Mouse (Mus musculus): ENCODE measurements around the gene Gm17018. TPM values are rescaled to one million over a fixed set of nuclear protein-coding genes. Genes with fewer than 3 reads are reported as not detected.
A peak's percentile ranks its signal among the peaks of the same experiment; 100 is the strongest.

Gene Gm17018
- polyA plus RNA-seq, 1 experiment from 2014 or later = 54.5 TPM

GRCm38 (mm10) chr19:45554136-45554535, 6.3 kb upstream of the Gm17018 start:
- Histone ChIP-seq H3K9me3 (no peaks in the 10 kb centered on the region), H3K4me2 (replicated peaks) (no peak overlapping the region), H3K4me3 (no peak overlapping the region), H3K9ac (no peak overlapping the region), H3K27me3 (replicated peaks) (peaks cover 14% of the 10 kb centered on the region; the same call in 1 of the 2 replicates), H3K36me3 (peaks cover 37% of the 10 kb centered on the region), H3K4me1 (peaks cover 10% of the 10 kb centered on the region), H3K27ac (no peak overlapping the region)
- 92% methylated on average over 11 of the region's 11 CpGs for WGBS
- no peak for ATAC-seq (ENCODE audit: low FRiP score, low read depth)

- no peak overlapping the region for H3K4me3 ChIP-seq
- no peak overlapping the region; the same call in 1 of the 2 replicates for H3K4me2 ChIP-seq (replicated peaks)
- no peaks in the 10 kb centered on the region for H3K27me3 ChIP-seq (replicated peaks)
- no peak overlapping the region for H3K9ac ChIP-seq
- ATAC-seq (ENCODE audit: low FRiP score, low read depth) = no peak
- WGBS = 53% methylated on average over 15 of the region's 15 CpGs
- H3K4me1 ChIP-seq = peaks cover 26% of the 10 kb centered on the region
- H3K27ac ChIP-seq = no peak overlapping the region
- H3K9me3 ChIP-seq = no peaks in the 10 kb centered on the region
- H3K36me3 ChIP-seq = no peaks in the 10 kb centered on the region
Measured at GRCm38 (mm10) chr19:45565925-45566715, 5.7 kb downstream of the Gm17018 start.

GRCm38 (mm10) chr19:45567367-45567766, 7.0 kb downstream of the Gm17018 start:
- H3K4me1 ChIP-seq = peaks cover 26% of the 10 kb centered on the region
- ATAC-seq (ENCODE audit: low FRiP score, low read depth) = no peak
- H3K9me3 ChIP-seq = no peaks in the 10 kb centered on the region
- H3K4me3 ChIP-seq = no peak overlapping the region
- H3K36me3 ChIP-seq = peaks cover 9% of the 10 kb centered on the region
- no peak overlapping the region for H3K9ac ChIP-seq
- no peak overlapping the region for H3K4me2 ChIP-seq (replicated peaks)
- WGBS = 35% methylated on average over 14 of the region's 14 CpGs
- no peaks in the 10 kb centered on the region for H3K27me3 ChIP-seq (replicated peaks)
- no peak overlapping the region for H3K27ac ChIP-seq

GRCm38 (mm10) chr19:45573033-45573432, 12.6 kb downstream of the Gm17018 start:
- Histone ChIP-seq H3K4me2 (replicated peaks) (no peak overlapping the region), H3K4me3 (no peak overlapping the region), H3K9me3 (no peaks in the 10 kb centered on the region), H3K27me3 (replicated peaks) (no peaks in the 10 kb centered on the region; the same call in 1 of the 2 replicates), H3K27ac (no peak overlapping the region), H3K9ac (no peak overlapping the region), H3K36me3 (peaks cover 30% of the 10 kb centered on the region), H3K4me1 (peaks cover 19% of the 10 kb centered on the region; the same call in 1 of the 2 replicates)
- WGBS = 86% methylated on average over 6 of the region's 6 CpGs
- ATAC-seq (ENCODE audit: low FRiP score, low read depth) = no peak

GRCm38 (mm10) chr19:45573861-45574267, 13.4 kb downstream of the Gm17018 start:
- H3K36me3 ChIP-seq = peaks cover 37% of the 10 kb centered on the region
- ATAC-seq (ENCODE audit: low FRiP score, low read depth) = 0 out of 2 replicates have a peak, but pooled peaks have one; percentile 44
- peaks cover 19% of the 10 kb centered on the region; the same call in 1 of the 2 replicates for H3K4me1 ChIP-seq
- H3K27me3 ChIP-seq (replicated peaks) = no peaks in the 10 kb centered on the region; the same call in 1 of the 2 replicates
- no peak overlapping the region for H3K27ac ChIP-seq
- H3K9ac ChIP-seq = no peak overlapping the region
- 30% methylated on average over 6 of the region's 6 CpGs for WGBS
- H3K4me3 ChIP-seq = no peak overlapping the region
- no peak overlapping the region for H3K4me2 ChIP-seq (replicated peaks)
- H3K9me3 ChIP-seq = no peaks in the 10 kb centered on the region

- H3K4me3 ChIP-seq = no peak overlapping the region
- H3K9me3 ChIP-seq = no peaks in the 10 kb centered on the region
- H3K27me3 ChIP-seq (replicated peaks) = no peaks in the 10 kb centered on the region; the same call in 1 of the 2 replicates
- no peak overlapping the region for H3K4me2 ChIP-seq (replicated peaks)
- WGBS = 88% methylated on average over 7 of the region's 7 CpGs
- ATAC-seq (ENCODE audit: low FRiP score, low read depth) = no peak
- H3K4me1 ChIP-seq = peaks cover 19% of the 10 kb centered on the region; the same call in 1 of the 2 replicates
- H3K36me3 ChIP-seq = peaks cover 42% of the 10 kb centered on the region
- H3K27ac ChIP-seq = no peak overlapping the region
- H3K9ac ChIP-seq = no peak overlapping the region
Measured at GRCm38 (mm10) chr19:45574339-45574898, 14.0 kb downstream of the Gm17018 start.

- Histone ChIP-seq H3K4me3 (no peak overlapping the region), H3K9me3 (no peaks in the 10 kb centered on the region), H3K27me3 (replicated peaks) (no peaks in the 10 kb centered on the region; the same call in 1 of the 2 replicates), H3K36me3 (peaks cover 42% of the 10 kb centered on the region), H3K27ac (no peak overlapping the region), H3K9ac (no peak overlapping the region), H3K4me2 (replicated peaks) (no peak overlapping the region), H3K4me1 (peaks cover 19% of the 10 kb centered on the region)
- 60% methylated on average over 19 of the region's 19 CpGs for WGBS
- ATAC-seq (ENCODE audit: low FRiP score, low read depth) = no peak
Measured at GRCm38 (mm10) chr19:45574941-45575631, 14.7 kb downstream of the Gm17018 start.

- no peaks in the 10 kb centered on the region for H3K9me3 ChIP-seq
- peaks cover 45% of the 10 kb centered on the region for H3K36me3 ChIP-seq
- H3K4me1 ChIP-seq = peaks cover 22% of the 10 kb centered on the region
- H3K9ac ChIP-seq = no peak overlapping the region
- H3K27me3 ChIP-seq (replicated peaks) = no peaks in the 10 kb centered on the region; the same call in 1 of the 2 replicates
- ATAC-seq (ENCODE audit: low FRiP score, low read depth) = no peak
- 20% methylated on average over 8 of the region's 8 CpGs for WGBS
- no peak overlapping the region for H3K4me3 ChIP-seq
- H3K27ac ChIP-seq = no peak overlapping the region
- H3K4me2 ChIP-seq (replicated peaks) = no peak overlapping the region
Measured at GRCm38 (mm10) chr19:45575632-45576001, 15.2 kb downstream of the Gm17018 start.

- Histone ChIP-seq H3K27me3 (replicated peaks) (no peaks in the 10 kb centered on the region; the same call in none of the 2 replicates), H3K36me3 (peaks cover 41% of the 10 kb centered on the region)
- WGBS = 85% methylated on average over 14 of the region's 14 CpGs
Measured at GRCm38 (mm10) chr19:45577141-45577750, 16.8 kb downstream of the Gm17018 start.

GRCm38 (mm10) chr19:45578976-45579375, 18.6 kb downstream of the Gm17018 start:
- Histone ChIP-seq H3K36me3 (peaks cover 35% of the 10 kb centered on the region), H3K9me3 (0 out of 2 replicates have a peak, but pooled peaks cover 3% of the 10 kb centered on the region), H3K4me3 (no peak overlapping the region), H3K27ac (no peak overlapping the region), H3K27me3 (replicated peaks) (peaks cover 5% of the 10 kb centered on the region), H3K9ac (no peak overlapping the region), H3K4me1 (peaks cover 32% of the 10 kb centered on the region), H3K4me2 (replicated peaks) (no peak overlapping the region)
- WGBS = 87% methylated on average over 12 of the region's 12 CpGs
- no peak for ATAC-seq (ENCODE audit: low FRiP score, low read depth)

More at GRCm38 (mm10) chr19:45577141-45577750, 16.8 kb downstream of the Gm17018 start:
- Histone ChIP-seq H3K9ac (no peak overlapping the region), H3K4me1 (peaks cover 29% of the 10 kb centered on the region), H3K4me2 (replicated peaks) (no peak overlapping the region), H3K4me3 (no peak overlapping the region), H3K27ac (no peak overlapping the region), H3K9me3 (0 out of 2 replicates have a peak, but pooled peaks cover 3% of the 10 kb centered on the region)
- no peak for ATAC-seq (ENCODE audit: low FRiP score, low read depth)

- Histone ChIP-seq H3K4me1 (peaks cover 28% of the 10 kb centered on the region), H3K27me3 (replicated peaks) (peaks cover 5% of the 10 kb centered on the region)
- WGBS = 86% methylated on average over 7 of the region's 7 CpGs
Measured at GRCm38 (mm10) chr19:45579416-45579815, 19.0 kb downstream of the Gm17018 start.

More at GRCm38 (mm10) chr19:45579416-45579815, 19.0 kb downstream of the Gm17018 start:
- Histone ChIP-seq H3K4me3 (no peak overlapping the region), H3K9ac (no peak overlapping the region), H3K9me3 (0 out of 2 replicates have a peak, but pooled peaks cover 3% of the 10 kb centered on the region), H3K36me3 (peaks cover 35% of the 10 kb centered on the region), H3K4me2 (replicated peaks) (no peak overlapping the region), H3K27ac (no peak overlapping the region)
- ATAC-seq (ENCODE audit: low FRiP score, low read depth) = no peak
